Mouse (Mus musculus): ENCODE results near the gene Gm9837. TPM values are rescaled to one million over a fixed set of nuclear protein-coding genes. Genes with fewer than 3 reads are reported as not detected.

Gm9837 gene
- polyA plus RNA-seq (2012; rRNA removed), result not detected in 2 replicates

GRCm38 (mm10) chr11:53469968-53470695 is at the start of gene Gm9837:
Gene Gm9837, minus strand, starts transcription at chr11:53470479.

GRCm38 (mm10) chr11:53519207-53520121 is 49.2 kb upstream of the Gm9837 start, which contains the start of gene Sept8:
Gene Sept8, plus strand, starts transcription at chr11:53519257.

GRCm38 (mm10) chr11:53479783-53480301 is 9.6 kb upstream of the Gm9837 start, which contains the start of the genes Gm9945 and Sowaha:
Gene Gm9945, plus strand, starts transcription at chr11:53480166.
Gene Sowaha, minus strand, starts transcription at chr11:53480274.

GRCm38 (mm10) chr11:53456474-53457371 is 13.6 kb downstream of the Gm9837 start, which contains the start of the genes Gm10447 and Shroom1:
Gene Gm10447, minus strand, starts transcription at chr11:53457110.
Gene Shroom1, plus strand, starts transcription at chr11:53457205.

GRCm38 (mm10) chr11:53430670-53431346 is 39.5 kb downstream of the Gm9837 start, which contains the start of the genes Uqcrq and Gdf9:
Gene Uqcrq, minus strand, starts transcription at chr11:53430831.
Gene Gdf9, plus strand, starts transcription at chr11:53431023.

GRCm38 (mm10) chr11:53423036-53423435 is 47.2 kb downstream of the Gm9837 start, which contains the start of gene Leap2:
Gene Leap2, minus strand, starts transcription at chr11:53423170.

Other genes starting within 250 kb of the Gm9837 start
- 121 and 173 TPM in 2 replicates for gene Hspa4, start 170.0 kb downstream of the Gm9837 start, polyA plus RNA-seq (2012; rRNA removed)
- gene Zcchc10, start 145.8 kb downstream of the Gm9837 start, polyA plus RNA-seq (2012; rRNA removed), result 15.5 and 16.6 TPM in 2 replicates
- gene Aff4, start 119.6 kb downstream of the Gm9837 start, polyA plus RNA-seq (2012; rRNA removed), result 33.8 and 49.5 TPM in 2 replicates
- 0.79 TPM in 1 of 2 replicates, not detected in the other for gene Leap2, start 47.3 kb downstream of the Gm9837 start, polyA plus RNA-seq (2012; rRNA removed)
- gene Uqcrq, start 39.6 kb downstream of the Gm9837 start, polyA plus RNA-seq (2012; rRNA removed), result 236 and 255 TPM in 2 replicates
- 0.95 and 1.2 TPM in 2 replicates for gene Gdf9, start 39.5 kb downstream of the Gm9837 start, polyA plus RNA-seq (2012; rRNA removed)
- gene Gm10447, start 13.4 kb downstream of the Gm9837 start, polyA plus RNA-seq (2012; rRNA removed), result 0.07 and 0.21 TPM in 2 replicates
- 2.3 and 2.8 TPM in 2 replicates for gene Shroom1, start 13.3 kb downstream of the Gm9837 start, polyA plus RNA-seq (2012; rRNA removed)
- gene Gm9945, start 9.7 kb upstream of the Gm9837 start, polyA plus RNA-seq (2012; rRNA removed), result not detected in 2 replicates
- gene Sowaha, start 9.8 kb upstream of the Gm9837 start, polyA plus RNA-seq (2012; rRNA removed), result 0.23 and 0.27 TPM in 2 replicates
- gene Sept8, start 48.8 kb upstream of the Gm9837 start, polyA plus RNA-seq (2012; rRNA removed), result 28.8 and 40.5 TPM in 2 replicates
- 50.8 and 69.4 TPM in 2 replicates for gene Kif3a, start 96.9 kb upstream of the Gm9837 start, polyA plus RNA-seq (2012; rRNA removed)
- gene Il4, start 148.2 kb upstream of the Gm9837 start, polyA plus RNA-seq (2012; rRNA removed), result 0.11 TPM in 1 of 2 replicates, not detected in the other
- gene Il13, start 164.2 kb upstream of the Gm9837 start, polyA plus RNA-seq (2012; rRNA removed), result not detected in 2 replicates
- 11.8 and 12.4 TPM in 2 replicates for gene Rad50, start 236.8 kb upstream of the Gm9837 start, polyA plus RNA-seq (2012; rRNA removed)